Mouse (Mus musculus): ENCODE measurements at regions not wholly inside any gene's neighbourhood (a gene's known extent, or its start where the extent isn't known, plus 50 kb on each side); places are given as distances from the start of the nearest gene placed in this dataset.

DNA sequence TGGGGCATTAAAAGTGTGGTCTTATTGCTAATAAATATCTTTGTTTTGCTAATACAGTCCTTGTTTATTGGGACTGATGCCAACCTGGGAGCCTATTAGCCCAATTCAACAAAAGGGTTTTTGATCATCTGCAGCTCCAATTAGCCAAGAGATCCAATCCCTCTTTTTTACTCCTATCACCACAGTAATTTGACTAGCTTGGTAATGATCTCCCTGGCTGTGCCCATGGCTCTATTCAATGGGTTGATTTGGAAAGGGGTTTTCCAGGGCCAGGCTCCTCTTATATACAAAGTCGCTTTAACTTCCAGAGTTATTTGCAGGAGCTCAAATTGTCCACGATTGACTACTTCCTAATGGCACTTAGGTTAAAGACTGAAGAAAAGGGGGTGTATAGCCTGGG lies 145.1 kb upstream of the Adra1b start:
- no peak for ATAC-seq (ENCODE audit: insufficient read depth)
- TF ChIP-seq CTCF (IDR thresholded peaks at IDR 0.05; ENCODE audit: low read depth): no peak
- Histone ChIP-seq H3K4me3 (ENCODE audit: low read depth, low read length) (no peak overlapping the region), H3K36me3 (ENCODE audit: insufficient read depth) (no peaks in the 10 kb centered on the region), H3K4me2 (no peak overlapping the region), H3K9me3 (ENCODE audit: low read depth, low read length) (no peaks in the 10 kb centered on the region), H3K9ac (no peak overlapping the region), H3K27ac (ENCODE audit: low read depth) (no peak overlapping the region), H3K27me3 (ENCODE audit: insufficient read depth, low read length) (no peaks in the 10 kb centered on the region), H3K4me1 (ENCODE audit: insufficient read depth) (no peaks in the 10 kb centered on the region)
- 59% methylated on average over 2 of the region's 2 CpGs for WGBS
- DNase-seq: no peak

DNA sequence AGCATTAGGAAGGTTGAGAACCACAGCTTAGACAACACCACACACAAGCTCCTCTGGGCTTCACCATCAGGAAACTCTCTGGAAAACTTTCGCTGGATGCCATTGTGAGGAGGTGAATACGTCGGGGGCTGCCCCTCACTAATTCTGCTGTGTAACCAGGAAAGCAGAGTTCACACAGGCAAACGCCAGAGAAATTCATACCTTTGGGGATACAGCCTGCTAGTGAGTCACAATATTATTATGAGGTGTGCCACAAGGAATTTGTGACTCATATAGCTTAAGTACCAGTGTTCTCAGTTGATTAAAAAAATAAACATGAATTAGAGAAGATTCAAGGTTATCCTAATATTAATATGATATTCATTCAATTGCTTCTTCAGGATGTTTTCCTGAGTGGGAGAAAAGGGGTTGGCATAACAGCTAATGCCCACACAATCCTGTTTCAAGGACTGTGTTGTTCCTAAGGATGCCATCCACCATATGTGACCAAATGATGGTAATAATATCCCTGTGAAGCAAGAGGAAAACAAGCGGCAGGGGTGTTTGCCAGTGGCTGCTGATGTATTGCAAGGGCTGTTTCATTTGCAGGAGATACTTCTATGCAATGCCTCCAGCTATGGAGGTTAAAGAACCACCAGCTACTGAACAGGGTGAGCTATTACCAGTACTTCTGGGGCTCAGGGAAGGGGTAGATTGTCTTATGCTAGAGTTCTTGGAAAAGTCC lies 148.4 kb upstream of the Adra1b start:
- TF ChIP-seq CTCF (IDR thresholded peaks at IDR 0.05; ENCODE audit: low read depth): no peak
- Histone ChIP-seq H3K27me3 (ENCODE audit: insufficient read depth, low read length) (no peaks in the 10 kb centered on the region), H3K9ac (no peak overlapping the region), H3K36me3 (ENCODE audit: insufficient read depth) (no peaks in the 10 kb centered on the region), H3K4me1 (ENCODE audit: insufficient read depth) (no peaks in the 10 kb centered on the region), H3K4me3 (ENCODE audit: low read depth, low read length) (no peak overlapping the region), H3K27ac (ENCODE audit: low read depth) (no peak overlapping the region), H3K9me3 (ENCODE audit: low read depth, low read length) (no peaks in the 10 kb centered on the region), H3K4me2 (no peak overlapping the region)
- ATAC-seq (ENCODE audit: insufficient read depth): no peak
- no peak for DNase-seq
- WGBS: 73% methylated on average over 5 of the region's 5 CpGs

DNA sequence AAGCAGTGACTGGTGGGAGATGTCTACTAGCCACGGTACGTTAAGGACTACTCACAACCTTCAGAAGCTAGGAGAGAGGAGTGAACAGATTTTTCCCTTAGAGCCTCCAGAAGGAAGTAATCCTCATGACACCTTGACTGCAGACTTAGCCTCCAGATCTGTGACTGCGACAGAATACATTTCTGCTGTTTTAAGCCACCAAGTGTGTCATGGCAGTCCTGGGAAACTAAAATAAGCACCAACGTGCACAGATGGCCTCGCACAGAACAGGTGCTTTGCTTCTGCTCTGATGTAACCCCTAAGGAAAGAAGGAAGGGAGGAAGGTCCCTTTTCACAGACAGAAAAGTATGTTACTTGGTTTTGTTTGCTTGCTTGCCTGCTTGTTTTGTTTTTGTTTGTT lies 151.5 kb upstream of the Adra1b start:
- Histone ChIP-seq H3K27ac (ENCODE audit: low read depth) (no peak overlapping the region), H3K27me3 (ENCODE audit: insufficient read depth, low read length) (no peaks in the 10 kb centered on the region), H3K9me3 (ENCODE audit: low read depth, low read length) (no peaks in the 10 kb centered on the region), H3K4me2 (no peak overlapping the region), H3K9ac (no peak overlapping the region), H3K36me3 (ENCODE audit: insufficient read depth) (no peaks in the 10 kb centered on the region), H3K4me3 (ENCODE audit: low read depth, low read length) (no peak overlapping the region), H3K4me1 (ENCODE audit: insufficient read depth) (no peaks in the 10 kb centered on the region)
- 71% methylated on average over 5 of the region's 5 CpGs for WGBS
- ATAC-seq (ENCODE audit: insufficient read depth) (no peak), DNase-seq (no peak)
- no peak for TF ChIP-seq CTCF (IDR thresholded peaks at IDR 0.05; ENCODE audit: low read depth)

DNA sequence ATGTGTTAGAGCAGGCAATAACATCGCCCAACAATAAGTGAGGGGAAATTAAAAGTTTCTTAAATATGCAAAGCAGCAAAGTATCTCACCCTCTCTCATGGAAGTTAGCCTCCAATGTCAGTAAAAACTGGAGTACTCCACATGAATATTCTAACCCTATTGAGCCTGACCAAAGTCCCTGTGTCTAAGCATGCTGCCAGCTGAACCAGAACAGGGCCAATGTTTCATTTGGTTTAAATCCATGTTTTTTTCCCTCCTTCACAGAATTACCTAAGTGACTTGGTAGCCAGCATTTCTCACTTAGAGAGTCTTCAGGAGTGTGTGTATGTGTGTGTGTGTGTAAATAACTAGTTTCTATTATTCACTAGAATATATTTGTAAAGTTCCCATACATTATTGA lies 161.4 kb upstream of the Adra1b start:
- no peak for ATAC-seq (ENCODE audit: insufficient read depth)
- TF ChIP-seq CTCF (IDR thresholded peaks at IDR 0.05; ENCODE audit: low read depth): no peak
- no peak overlapping the region for H3K9ac ChIP-seq

DNA sequence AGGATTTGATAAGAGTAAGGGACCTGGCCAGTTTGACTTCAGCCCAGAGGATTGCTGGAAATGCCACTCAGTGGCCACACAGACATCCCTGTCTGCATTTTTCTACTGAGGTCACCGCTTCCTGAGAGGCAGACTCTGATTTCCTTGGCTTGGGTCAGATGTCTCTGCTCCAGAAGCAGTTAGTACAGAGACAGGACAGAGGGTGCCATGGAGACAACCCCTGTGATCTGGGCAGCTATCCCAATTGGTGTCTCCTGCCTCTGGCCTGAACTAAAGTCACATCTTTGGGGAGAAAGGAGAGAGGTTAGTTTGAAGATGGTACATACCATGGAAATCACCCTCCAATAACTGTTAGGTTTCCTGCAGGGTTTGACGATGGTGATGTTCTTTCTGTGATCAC lies 165.2 kb upstream of the Adra1b start:
- DNase-seq: no peak
- H3K27ac ChIP-seq (ENCODE audit: low read depth): no peak overlapping the region
- no peaks in the 10 kb centered on the region for H3K36me3 ChIP-seq (ENCODE audit: insufficient read depth)
- TF ChIP-seq CTCF (IDR thresholded peaks at IDR 0.05; ENCODE audit: low read depth): no peak
- H3K27me3 ChIP-seq (ENCODE audit: insufficient read depth, low read length): no peaks in the 10 kb centered on the region
- H3K4me3 ChIP-seq (ENCODE audit: low read depth, low read length): no peak overlapping the region
- ATAC-seq (ENCODE audit: insufficient read depth): no peak
- no peak overlapping the region for H3K9ac ChIP-seq
- no peaks in the 10 kb centered on the region for H3K4me1 ChIP-seq (ENCODE audit: insufficient read depth)
- no peaks in the 10 kb centered on the region for H3K9me3 ChIP-seq (ENCODE audit: low read depth, low read length)
- H3K4me2 ChIP-seq: no peak overlapping the region
- WGBS: 93% methylated on average over 2 of the region's 2 CpGs

More for the DNA sequence above, 161.4 kb upstream of the Adra1b start:
- no peak overlapping the region for H3K4me2 ChIP-seq
- no peaks in the 10 kb centered on the region for H3K36me3 ChIP-seq (ENCODE audit: insufficient read depth)
- no peaks in the 10 kb centered on the region for H3K27me3 ChIP-seq (ENCODE audit: insufficient read depth, low read length)
- no peak for DNase-seq
- no peaks in the 10 kb centered on the region for H3K9me3 ChIP-seq (ENCODE audit: low read depth, low read length)
- WGBS: 85% methylated on average over 1 of the region's 1 CpGs
- H3K4me3 ChIP-seq (ENCODE audit: low read depth, low read length): no peak overlapping the region
- H3K27ac ChIP-seq (ENCODE audit: low read depth): no peak overlapping the region
- H3K4me1 ChIP-seq (ENCODE audit: insufficient read depth): no peaks in the 10 kb centered on the region

DNA sequence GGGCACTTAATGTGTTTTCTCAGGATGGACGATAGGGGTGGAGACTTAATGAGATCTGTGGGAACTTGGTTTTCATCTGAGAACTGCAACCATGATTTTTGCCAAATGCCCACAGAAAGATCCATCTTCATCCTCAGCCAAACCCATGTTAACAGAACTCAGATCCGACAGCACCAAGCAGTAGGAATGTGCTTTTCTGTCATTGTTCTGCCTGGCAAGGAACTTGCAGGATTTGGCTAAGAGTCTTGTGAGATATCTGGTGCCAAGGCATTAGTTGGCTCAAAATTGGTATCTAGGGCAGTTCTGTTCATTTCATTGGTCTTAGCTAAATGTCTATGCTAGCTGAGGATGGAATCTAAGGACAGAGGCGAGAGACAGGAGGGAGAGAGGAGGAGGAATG lies 182.7 kb upstream of the Adra1b start:
- Histone ChIP-seq H3K4me3 (ENCODE audit: low read depth, low read length) (no peak overlapping the region), H3K4me2 (no peak overlapping the region), H3K9me3 (ENCODE audit: low read depth, low read length) (no peaks in the 10 kb centered on the region), H3K4me1 (ENCODE audit: insufficient read depth) (no peaks in the 10 kb centered on the region), H3K36me3 (ENCODE audit: insufficient read depth) (no peaks in the 10 kb centered on the region), H3K27ac (ENCODE audit: low read depth) (no peak overlapping the region), H3K9ac (no peak overlapping the region), H3K27me3 (ENCODE audit: insufficient read depth, low read length) (no peaks in the 10 kb centered on the region)
- ATAC-seq (ENCODE audit: insufficient read depth) (no peak), DNase-seq (no peak)
- no peak for TF ChIP-seq CTCF (IDR thresholded peaks at IDR 0.05; ENCODE audit: low read depth)
- WGBS: 68% methylated on average over 3 of the region's 3 CpGs

DNA sequence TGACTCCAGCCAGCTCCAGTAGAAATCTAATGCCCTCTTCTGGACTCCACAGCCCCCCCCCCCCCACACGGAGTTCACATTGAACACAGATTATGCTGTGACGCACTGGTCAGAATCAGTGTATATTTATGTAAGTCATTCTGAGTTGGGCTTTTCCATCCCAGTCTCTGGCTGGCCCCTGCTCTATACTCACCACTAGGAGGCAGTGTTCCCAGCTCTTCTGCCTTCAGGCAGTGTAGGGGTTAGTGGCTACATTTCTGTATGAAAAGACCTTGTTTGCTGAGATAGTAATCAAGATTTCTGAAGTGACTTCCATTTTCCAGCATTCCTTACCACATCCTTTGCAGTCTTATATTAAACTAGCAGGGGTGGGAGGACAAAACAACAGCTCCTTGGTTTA lies 185.9 kb upstream of the Adra1b start:
- Histone ChIP-seq H3K4me2 (no peak overlapping the region), H3K27me3 (ENCODE audit: insufficient read depth, low read length) (no peaks in the 10 kb centered on the region), H3K36me3 (ENCODE audit: insufficient read depth) (no peaks in the 10 kb centered on the region), H3K4me1 (ENCODE audit: insufficient read depth) (no peaks in the 10 kb centered on the region), H3K4me3 (ENCODE audit: low read depth, low read length) (no peak overlapping the region), H3K27ac (ENCODE audit: low read depth) (no peak overlapping the region), H3K9me3 (ENCODE audit: low read depth, low read length) (no peaks in the 10 kb centered on the region), H3K9ac (no peak overlapping the region)
- ATAC-seq (ENCODE audit: insufficient read depth): no peak
- WGBS: 44% methylated on average over 2 of the region's 2 CpGs
- peak; percentile 21 for DNase-seq
- peak; percentile 52 for TF ChIP-seq CTCF (IDR thresholded peaks at IDR 0.05; ENCODE audit: low read depth)

Measured in lung, embryonic 14.5 days (tissue).